Mouse (Mus musculus) kidney, postnatal 0 days (tissue): ENCODE measurements at regions not wholly inside any gene's neighbourhood (a gene's known extent, or its start where the extent isn't known, plus 50 kb on each side); places are given as distances from the start of the nearest gene placed in this dataset.

ENCODE experiments used
- ATAC-seq: fragments of 200-750 bp; cut with Nextera tagmentation; replicated peaks from 2 replicates; pipeline ENCODE4 v1.8.0; 2017; ENCODE audit warnings: low read depth, moderate number of reproducible peaks, moderate TSS enrichment, moderate library complexity; ENCODE audit not compliant: low FRiP score
- DNase-seq: peaks from one replicate; pipeline ENCODE4 v3.0.0-alpha.2; 2016; ENCODE audit warnings: low spot score
- H3K27ac ChIP-seq: fragments of 300-500 bp; sonication (generic); 2 replicates; pipeline ENCODE4 v1.5.1; 2014; ENCODE audit warnings: mild to moderate bottlenecking
- H3K27me3 ChIP-seq: fragments of 300-500 bp; sonication (generic); 2 replicates; pipeline ENCODE4 v1.6.1; 2014; ENCODE audit warnings: low read length, mixed read lengths; ENCODE audit not compliant: insufficient read depth
- H3K36me3 ChIP-seq: fragments of 300-500 bp; sonication (generic); 2 replicates; pipeline ENCODE4 v1.6.1; 2014; ENCODE audit warnings: low read length, mixed read lengths; ENCODE audit not compliant: insufficient read depth
- H3K4me1 ChIP-seq: fragments of 300-500 bp; sonication (generic); replicated peaks from 2 replicates; pipeline ENCODE4 v1.6.1; 2014; ENCODE audit warnings: antibody characterized with exemption, low read length, mixed read lengths; ENCODE audit not compliant: insufficient read depth
- H3K4me2 ChIP-seq: fragments of 300-500 bp; sonication (generic); 2 replicates; pipeline ENCODE4 v1.6.1; 2014; ENCODE audit warnings: mild to moderate bottlenecking, low read length, moderate library complexity, mixed read lengths
- H3K4me3 ChIP-seq: fragments of 300-500 bp; sonication (generic); replicated peaks from 2 replicates; pipeline ENCODE4 v1.5.1; 2014; ENCODE audit warnings: low read depth, low read length
- H3K9ac ChIP-seq: fragments of 300-500 bp; sonication (generic); 2 replicates; pipeline ENCODE4 v1.6.1; 2014; ENCODE audit warnings: low read depth, low read length
- H3K9me3 ChIP-seq: fragments of 300-500 bp; sonication (generic); replicated peaks from 2 replicates; pipeline ENCODE4 v1.6.1; 2016; ENCODE audit warnings: low read length, inconsistent platforms, mixed read lengths
- CTCF ChIP-seq: IDR thresholded peaks from 2 replicates; pipeline ENCODE4 v1.5.1; 2016; ENCODE audit warnings: antibody characterized with exemption, low read depth, mild to moderate bottlenecking, moderate library complexity
- WGBS: fragments of 180-500 bp; shearing (Covaris S2); extraction: QIAGEN DNeasy Blood & Tissue Kit; methylation state at CpG from one replicate; pipeline ENCODE4 v1.1.7; 2014; 5-methylcytosine and 5-hydroxymethylcytosine counted together

DNA sequence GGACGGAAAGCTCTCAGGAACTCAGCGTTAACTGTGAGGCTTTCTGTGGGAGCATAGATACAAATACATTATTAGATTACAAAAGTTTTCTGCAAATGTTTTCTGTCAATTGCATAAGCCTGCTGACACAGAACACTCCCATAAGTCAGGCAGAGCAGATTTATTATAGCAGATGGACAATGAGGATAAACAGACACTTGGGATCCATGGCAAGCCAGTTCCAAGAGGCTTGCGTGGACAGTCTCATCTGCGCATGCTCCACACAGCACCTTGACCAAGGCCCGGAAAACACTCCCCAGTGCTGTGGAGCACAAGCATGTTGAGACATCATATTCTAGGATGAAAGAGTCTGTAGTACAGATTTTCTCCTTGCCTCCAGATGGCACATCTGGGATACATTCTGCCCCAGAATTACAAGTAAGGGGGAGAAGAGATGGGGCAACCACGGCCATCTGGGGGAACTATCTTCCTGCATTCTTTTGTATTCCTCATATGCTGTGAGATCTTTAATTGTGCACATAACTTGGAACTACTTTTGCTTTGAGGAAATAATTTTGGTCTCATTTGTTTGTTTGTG is 62.7 kb upstream of the Kiz start:
- ATAC-seq (no peak), DNase-seq (no peak)
- TF ChIP-seq CTCF = no peak
- Histone ChIP-seq H3K4me3 (no peak overlapping the region), H3K9me3 (no peaks in the 10 kb centered on the region), H3K9ac (no peak overlapping the region), H3K4me2 (no peak overlapping the region), H3K27ac (no peak overlapping the region), H3K36me3 (no peaks in the 10 kb centered on the region), H3K27me3 (no peaks in the 10 kb centered on the region), H3K4me1 (no peaks in the 10 kb centered on the region)
- WGBS = 80% methylated on average over 6 of the region's 6 CpGs

DNA sequence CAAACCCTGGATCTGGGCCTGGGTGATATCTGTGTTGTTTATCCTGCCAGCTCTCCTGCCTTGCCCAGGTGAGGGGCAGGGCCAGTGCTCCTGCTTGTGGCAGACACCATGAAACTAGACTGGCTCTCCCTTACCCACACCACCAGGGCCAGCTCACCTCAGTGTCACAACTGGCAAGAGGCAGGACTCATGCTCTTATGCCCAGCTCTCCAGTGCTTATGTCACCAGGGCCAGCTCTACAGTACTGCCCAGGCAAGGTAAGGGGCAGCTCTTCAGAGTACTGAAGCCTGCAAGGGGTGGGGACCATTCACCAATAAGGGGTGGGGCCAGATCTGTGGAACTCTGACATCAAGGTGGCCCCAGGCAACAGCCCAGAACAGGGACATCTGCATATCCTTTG is 52.7 kb upstream of the Kiz start:
- H3K4me3 ChIP-seq = no peak overlapping the region
- ATAC-seq (no peak), DNase-seq (no peak)
- H3K27me3 ChIP-seq = no peaks in the 10 kb centered on the region
- H3K9me3 ChIP-seq = no peaks in the 10 kb centered on the region
- H3K4me1 ChIP-seq = no peaks in the 10 kb centered on the region
- H3K27ac ChIP-seq = no peak overlapping the region
- no peak overlapping the region for H3K4me2 ChIP-seq
- H3K36me3 ChIP-seq = no peaks in the 10 kb centered on the region
- H3K9ac ChIP-seq = no peak overlapping the region
- no peak for TF ChIP-seq CTCF
